Mouse (Mus musculus): Measurements from ENCODE around the gene Baiap3.

DNA sequence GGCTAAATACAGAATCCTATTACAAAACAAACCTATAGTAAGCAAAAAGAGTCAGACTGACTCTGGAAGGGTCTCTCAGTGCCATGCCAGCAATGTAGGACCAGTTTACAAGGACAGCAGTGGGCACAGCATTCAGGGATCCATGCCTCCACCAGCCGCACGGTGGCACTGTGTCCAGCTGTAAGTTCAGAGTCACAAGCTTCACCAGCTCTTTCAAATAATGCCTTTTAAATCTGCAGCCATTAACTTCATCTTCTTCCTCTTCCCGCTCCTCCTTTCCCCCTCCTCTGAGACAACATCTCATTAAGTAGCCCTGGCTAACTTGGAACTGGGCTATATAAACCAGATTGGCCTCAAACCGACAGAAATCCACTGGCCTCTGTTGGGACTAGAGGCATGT, 32.7 kb upstream of the Baiap3 start:
- TF ChIP-seq CTCF (IDR thresholded peaks at IDR 0.05; ENCODE audit: low read depth, low read length) (peak; percentile 80), POLR2A (IDR thresholded peaks at IDR 0.05; ENCODE audit: insufficient read depth, low read length) (no peak)

All from ES-Bruce4 (cell line).